Mouse (Mus musculus) heart, adult 10 weeks (tissue): ENCODE measurements around the gene Gm16513. TPM values are rescaled to one million over a fixed set of nuclear protein-coding genes. Genes with fewer than 3 reads are reported as not detected.

Experiments
- polyA plus RNA-seq: library from polyadenylated mRNA; stranded (reverse); fragments of 350-450 nt; fragmentation: Illumina TruSeq; extraction: RNeasy Lipid Tissue Mini Kit (QIAGEN cat#74804); gene quantifications from one replicate; pipeline ENCODE4 v1.2.3, GENCODE M21; 2014; ENCODE audit warnings: low read depth, low replicate concordance

Gene Gm16513
- not detected for polyA plus RNA-seq

DNA sequence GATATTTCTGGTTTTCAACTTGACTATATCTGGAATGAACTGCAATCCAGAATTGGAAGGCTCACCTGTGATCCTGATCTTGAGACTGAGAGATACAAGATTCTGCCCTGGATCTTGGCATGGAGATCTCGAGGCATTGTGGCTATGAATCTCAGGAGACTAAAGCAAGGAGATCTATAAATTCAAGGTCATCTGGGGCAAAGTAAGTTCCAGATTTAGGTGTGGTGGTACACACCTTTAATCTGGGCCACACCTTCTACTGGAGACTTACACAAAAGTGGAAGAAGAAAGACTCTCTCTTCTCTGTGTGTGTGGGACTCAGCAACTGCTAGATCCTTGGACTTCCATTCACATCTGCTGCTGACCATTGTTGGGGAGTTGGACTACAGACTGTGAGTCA lies at the start of gene Gm16513:
TSS of gene Gm16513 (plus strand) at position 301 of the 400 bp plus-strand sequence.

Other genes with a start within 250 kb of the Gm16513 start
- gene Gm6367, start 194.0 kb upstream of the Gm16513 start, polyA plus RNA-seq = not detected
- gene Gm7942, start 75.7 kb upstream of the Gm16513 start, polyA plus RNA-seq = not detected
- gene Gm10424, start 90.1 kb downstream of the Gm16513 start, polyA plus RNA-seq = not detected
- not detected for gene Gm3259, start 123.3 kb downstream of the Gm16513 start, polyA plus RNA-seq